Mouse (Mus musculus) ES-Bruce4 (cell line): ENCODE data around the gene Fabp6.

Source experiments
- CTCF ChIP-seq: IDR thresholded peaks from one replicate; pipeline ENCODE4 v1.8.1; 2011; ENCODE audit warnings: low read depth, low read length
- EP300 ChIP-seq: IDR thresholded peaks from 2 replicates; pipeline ENCODE4 v1.6.1; 2011; ENCODE audit warnings: low read depth, low read length; ENCODE audit not compliant: insufficient read depth

GRCm38 (mm10) chr11:43577713-43578478 lies 23.4 kb downstream of the Fabp6 start:
- TF ChIP-seq CTCF (no peak), EP300 (no peak)
